In the genomic region with DNA sequence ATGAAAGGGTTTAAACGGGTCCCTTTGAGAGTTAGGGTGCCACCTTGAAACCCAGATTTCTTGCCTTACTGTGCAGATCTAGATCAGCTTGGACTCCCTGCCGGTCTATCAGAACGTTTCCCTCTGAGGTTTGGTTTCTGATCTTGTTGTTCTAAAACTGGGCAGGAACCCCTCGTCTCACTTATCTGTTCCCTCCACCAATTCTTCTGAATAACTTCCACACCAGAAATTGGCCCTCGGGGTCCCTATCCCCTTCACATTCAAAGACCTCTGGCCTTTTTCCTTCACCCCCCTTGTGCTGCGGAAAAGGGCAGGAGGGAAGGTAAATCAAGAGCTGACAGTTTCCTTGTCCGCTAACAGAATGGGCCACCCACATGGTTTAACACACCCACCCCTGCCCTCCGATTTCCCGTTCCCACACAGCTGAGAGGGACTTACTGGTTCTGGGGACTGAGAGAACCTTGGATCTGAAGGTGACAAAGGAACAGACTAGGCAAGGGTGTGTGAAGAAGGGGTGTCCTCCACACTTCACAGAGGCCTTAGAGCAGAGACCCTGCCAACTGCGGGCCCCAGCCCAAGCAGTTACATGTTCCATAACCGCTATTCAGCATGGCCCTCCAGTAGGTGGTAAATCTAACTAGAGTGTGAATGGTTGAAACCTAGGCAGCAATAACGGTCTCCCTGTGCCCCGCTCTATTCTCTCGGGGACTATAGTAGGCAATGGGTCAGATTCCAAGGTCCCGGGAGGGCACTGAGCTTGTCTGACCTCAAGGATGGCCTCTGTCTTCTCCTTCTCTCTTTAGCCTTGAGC, we compare ENCODE assay signal across 9 mouse cellular contexts. TPM values are rescaled to one million over a fixed set of nuclear protein-coding genes. Genes with fewer than 3 reads are reported as not detected.
A peak's percentile ranks its signal among the peaks of the same experiment; 100 is the strongest.
DNase-seq lines count a peak whose midpoint lies in the region; ATAC-seq and TF ChIP-seq lines count a peak whose summit lies in the region.
"Had no signal": no experiment of that assay in that cellular context is flagged by ENCODE, and none has a peak within 500 bp of the region (broad histone marks: within the 10 kb centered on the region; RNA-seq: fewer than 3 reads in every experiment).

No protein-coding gene starts in this region.

- H3K27me3 ChIP-seq in heart, embryonic 12.5 days (replicated peaks): peaks cover 42% of the 10 kb centered on the region
- peaks cover 88% of the 10 kb centered on the region for H3K27me3 ChIP-seq in forebrain, embryonic 12.5 days
- H3K27me3 ChIP-seq in kidney, embryonic 16.5 days (ENCODE audit: insufficient read depth, low read length): peaks cover 53% of the 10 kb centered on the region
- peaks cover 33% of the 10 kb centered on the region for H3K27me3 ChIP-seq in midbrain, postnatal 0 days (ENCODE audit: insufficient read depth, low read length)

- H3K4me1 ChIP-seq in heart, embryonic 12.5 days (replicated peaks): peaks cover 82% of the 10 kb centered on the region
- peaks cover 80% of the 10 kb centered on the region for H3K4me1 ChIP-seq in forebrain, embryonic 12.5 days
- peaks cover 64% of the 10 kb centered on the region for H3K4me1 ChIP-seq in kidney, embryonic 16.5 days (ENCODE audit: insufficient read depth, low read length)
- H3K4me1 ChIP-seq in midbrain, postnatal 0 days (ENCODE audit: insufficient read depth, low read length): 0 out of 2 replicates have a peak, but pooled peaks cover 7% of the 10 kb centered on the region

- peak overlapping the region; percentile 50 for H3K27ac ChIP-seq in heart, embryonic 12.5 days (ENCODE audit: poor library complexity, severe bottlenecking)
- no peak overlapping the region for H3K27ac ChIP-seq in forebrain, embryonic 12.5 days
- peak overlapping the region; percentile 67 for H3K27ac ChIP-seq in kidney, embryonic 16.5 days (ENCODE audit: low read length)
- no peak overlapping the region for H3K27ac ChIP-seq in midbrain, postnatal 0 days (ENCODE audit: low read depth, low read length)

- no peak for TF ChIP-seq CTCF in midbrain, postnatal 0 days (IDR thresholded peaks at IDR 0.05)

- no peaks in the 10 kb centered on the region for H3K36me3 ChIP-seq in heart, embryonic 12.5 days
- H3K36me3 ChIP-seq in forebrain, embryonic 12.5 days (replicated peaks): no peaks in the 10 kb centered on the region
- H3K36me3 ChIP-seq in kidney, embryonic 16.5 days (ENCODE audit: insufficient read depth, low read length): no peaks in the 10 kb centered on the region
- no peaks in the 10 kb centered on the region for H3K36me3 ChIP-seq in midbrain, postnatal 0 days (ENCODE audit: insufficient read depth, low read length)

- ATAC-seq in heart, embryonic 12.5 days (ENCODE audit: insufficient number of reproducible peaks, low FRiP score): no peak
- ATAC-seq in forebrain, embryonic 12.5 days (ENCODE audit: low FRiP score): no peak
- ATAC-seq in kidney, embryonic 16.5 days (ENCODE audit: low FRiP score, low TSS enrichment): no peak
- ATAC-seq in midbrain, postnatal 0 days (ENCODE audit: low FRiP score): no peak

- peak overlapping the region; percentile 54 for H3K4me3 ChIP-seq in heart, embryonic 12.5 days
- peak overlapping the region; percentile 16; the same call in 1 of the 2 replicates for H3K4me3 ChIP-seq in forebrain, embryonic 12.5 days (replicated peaks)
- peak overlapping the region; percentile 52 for H3K4me3 ChIP-seq in kidney, embryonic 16.5 days (ENCODE audit: low read length)
- peak overlapping the region; percentile 55 for H3K4me3 ChIP-seq in midbrain, postnatal 0 days (ENCODE audit: low read depth, low read length)

- WGBS in heart, embryonic 12.5 days: 19% methylated on average over 15 of the region's 15 CpGs
- WGBS in forebrain, embryonic 12.5 days: 7% methylated on average over 15 of the region's 15 CpGs
- 13% methylated on average over 15 of the region's 15 CpGs for WGBS in kidney, embryonic 16.5 days
- 14% methylated on average over 15 of the region's 15 CpGs for WGBS in midbrain, postnatal 0 days

- H3K9ac ChIP-seq in heart, embryonic 12.5 days: peak overlapping the region; percentile 67
- H3K9ac ChIP-seq in forebrain, embryonic 12.5 days: no peak overlapping the region
- peak overlapping the region; percentile 53 for H3K9ac ChIP-seq in kidney, embryonic 16.5 days (replicated peaks; ENCODE audit: low read length)
- no peak overlapping the region for H3K9ac ChIP-seq in midbrain, postnatal 0 days (replicated peaks; ENCODE audit: low read length, poor library complexity, severe bottlenecking)

- peak overlapping the region; percentile 97 for H3K4me2 ChIP-seq in heart, embryonic 12.5 days
- H3K4me2 ChIP-seq in forebrain, embryonic 12.5 days: peak overlapping the region; percentile 35; the same call in 1 of the 2 replicates
- peak overlapping the region; percentile 92 for H3K4me2 ChIP-seq in kidney, embryonic 16.5 days (replicated peaks; ENCODE audit: low read depth, low read length)
- peak overlapping the region; percentile 77; the same call in 1 of the 2 replicates for H3K4me2 ChIP-seq in midbrain, postnatal 0 days (ENCODE audit: low read depth, low read length, poor library complexity, severe bottlenecking)

- H3K9me3 ChIP-seq in heart, embryonic 12.5 days (replicated peaks): no peaks in the 10 kb centered on the region
- H3K9me3 ChIP-seq in forebrain, embryonic 12.5 days: no peaks in the 10 kb centered on the region
- H3K9me3 ChIP-seq in kidney, embryonic 16.5 days (ENCODE audit: low read length): no peaks in the 10 kb centered on the region
- no peaks in the 10 kb centered on the region for H3K9me3 ChIP-seq in midbrain, postnatal 0 days (ENCODE audit: low read length)

- no peak for DNase-seq in heart, adult 8-10 months (ENCODE audit: low spot score)
- DNase-seq in midbrain, postnatal 0 days (ENCODE audit: low spot score): no peak
- DNase-seq in frontal cortex, postnatal 14 days (ENCODE audit: low spot score in 2 of 2): no peak
- no peak for DNase-seq in right cerebral cortex, postnatal 4 days
- DNase-seq in gastrocnemius, adult 8-10 months (ENCODE audit: low spot score in 2 of 2): no peak
- DNase-seq: cerebellum, adult 2 months had no signal

RNA-seq across cellular contexts. Expression of a gene that starts 0.8 kb away (rescaled TPM):
- polyA plus RNA-seq in heart, embryonic 12.5 days (2016; fragmentation: Nextera tagmentation; extraction: Ambion mirVana): 4.5 TPM in 2 replicates
- 1 to 10 TPM; 6.1 to 8.0 (median 7.3) TPM for total RNA-seq in heart, adult 8-10 months (2022)
- 4.1 and 5.2 TPM in 2 replicates for polyA plus RNA-seq in forebrain, embryonic 12.5 days (2016; fragmentation: Nextera tagmentation; extraction: Ambion mirVana)
- polyA plus RNA-seq in kidney, embryonic 16.5 days (2015; fragmentation: Nextera tagmentation; extraction: Ambion mirVana): 12.2 and 12.8 TPM in 2 replicates
- 18.0 and 27.1 TPM in 2 replicates for total RNA-seq in midbrain, postnatal 0 days (2014; rRNA removed)
- 15.7 and 17.8 TPM in 2 replicates for polyA plus RNA-seq in midbrain, postnatal 0 days (2015; fragmentation: Nextera tagmentation; extraction: Ambion mirVana)
- total RNA-seq in gastrocnemius, adult 8-10 months (2022): 1 to 10 TPM; 1.7 to 2.5 (median 1.8) TPM

RNA-seq across cellular contexts. Expression of a gene that starts 6.4 kb away (rescaled TPM):
- polyA plus RNA-seq in heart, embryonic 12.5 days (2016; fragmentation: Nextera tagmentation; extraction: Ambion mirVana): not detected in 2 replicates
- not detected for total RNA-seq in heart, adult 8-10 months (2022)
- not detected in 2 replicates for polyA plus RNA-seq in forebrain, embryonic 12.5 days (2016; fragmentation: Nextera tagmentation; extraction: Ambion mirVana)
- not detected in 2 replicates for polyA plus RNA-seq in kidney, embryonic 16.5 days (2015; fragmentation: Nextera tagmentation; extraction: Ambion mirVana)
- not detected in 2 replicates for total RNA-seq in midbrain, postnatal 0 days (2014; rRNA removed)
- polyA plus RNA-seq in midbrain, postnatal 0 days (2015; fragmentation: Nextera tagmentation; extraction: Ambion mirVana): 0.37 and 0.42 TPM in 2 replicates
- total RNA-seq in gastrocnemius, adult 8-10 months (2022): not detected

RNA-seq across cellular contexts. Expression of a gene that starts 7.7 kb away (rescaled TPM):
- polyA plus RNA-seq in heart, embryonic 12.5 days (2016; fragmentation: Nextera tagmentation; extraction: Ambion mirVana): 11.2 and 12.3 TPM in 2 replicates
- total RNA-seq in heart, adult 8-10 months (2022): 1 to 10 TPM; 3.8 to 4.3 (median 4.0) TPM
- 18.5 and 20.4 TPM in 2 replicates for polyA plus RNA-seq in forebrain, embryonic 12.5 days (2016; fragmentation: Nextera tagmentation; extraction: Ambion mirVana)
- polyA plus RNA-seq in kidney, embryonic 16.5 days (2015; fragmentation: Nextera tagmentation; extraction: Ambion mirVana): 15.0 and 15.8 TPM in 2 replicates
- 10.6 and 15.4 TPM in 2 replicates for total RNA-seq in midbrain, postnatal 0 days (2014; rRNA removed)
- 9.2 and 11.1 TPM in 2 replicates for polyA plus RNA-seq in midbrain, postnatal 0 days (2015; fragmentation: Nextera tagmentation; extraction: Ambion mirVana)
- 1 to 10 TPM; 5.0 to 7.3 (median 6.1) TPM for total RNA-seq in gastrocnemius, adult 8-10 months (2022)

RNA-seq across cellular contexts. Expression of a gene that starts 9.7 kb away (rescaled TPM):
- 0.23 and 0.51 TPM in 2 replicates for polyA plus RNA-seq in heart, embryonic 12.5 days (2016; fragmentation: Nextera tagmentation; extraction: Ambion mirVana)
- total RNA-seq in heart, adult 8-10 months (2022): not detected
- polyA plus RNA-seq in forebrain, embryonic 12.5 days (2016; fragmentation: Nextera tagmentation; extraction: Ambion mirVana): 0.52 and 0.74 TPM in 2 replicates
- 0.62 and 0.67 TPM in 2 replicates for polyA plus RNA-seq in kidney, embryonic 16.5 days (2015; fragmentation: Nextera tagmentation; extraction: Ambion mirVana)
- not detected in 2 replicates for total RNA-seq in midbrain, postnatal 0 days (2014; rRNA removed)
- polyA plus RNA-seq in midbrain, postnatal 0 days (2015; fragmentation: Nextera tagmentation; extraction: Ambion mirVana): 0.31 and 0.49 TPM in 2 replicates
- under 1 TPM in 1 of 4 experiments, not detected in 3; 0.29 TPM for total RNA-seq in gastrocnemius, adult 8-10 months (2022)

RNA-seq across cellular contexts. Expression of a gene that starts 14.9 kb away (rescaled TPM):
- 0.61 and 1.4 TPM in 2 replicates for polyA plus RNA-seq in heart, embryonic 12.5 days (2016; fragmentation: Nextera tagmentation; extraction: Ambion mirVana)
- total RNA-seq in heart, adult 8-10 months (2022): 1 to 10 TPM; 7.5 to 9.2 (median 8.5) TPM
- polyA plus RNA-seq in forebrain, embryonic 12.5 days (2016; fragmentation: Nextera tagmentation; extraction: Ambion mirVana): 0.10 and 0.35 TPM in 2 replicates
- polyA plus RNA-seq in kidney, embryonic 16.5 days (2015; fragmentation: Nextera tagmentation; extraction: Ambion mirVana): 9.6 and 10.9 TPM in 2 replicates
- total RNA-seq in midbrain, postnatal 0 days (2014; rRNA removed): 0.27 and 0.38 TPM in 2 replicates
- 0.13 and 0.28 TPM in 2 replicates for polyA plus RNA-seq in midbrain, postnatal 0 days (2015; fragmentation: Nextera tagmentation; extraction: Ambion mirVana)
- 10 to 100 TPM; 48.7 to 66.3 (median 61.7) TPM for total RNA-seq in gastrocnemius, adult 8-10 months (2022)

Comparison
In these comparisons a context has a peak if more than half of its experiments do, and no peak if none do; other contexts are left out.
1. H3K27ac ChIP-seq: peak in heart, embryonic 12.5 days (single experiment) and kidney, embryonic 16.5 days (single experiment); none in forebrain, embryonic 12.5 days (single experiment) and midbrain, postnatal 0 days (single experiment).
2. H3K4me2 ChIP-seq: peak in every context shown above with its lines; median percentile 97 in heart, embryonic 12.5 days; 92 in kidney, embryonic 16.5 days; 77 in midbrain, postnatal 0 days; 35 in forebrain, embryonic 12.5 days.
3. H3K9ac ChIP-seq: peak in heart, embryonic 12.5 days (single experiment) and kidney, embryonic 16.5 days (single experiment); none in forebrain, embryonic 12.5 days (single experiment) and midbrain, postnatal 0 days (single experiment).
4. Peak in every context shown above with its lines, with median percentiles within 50 percentile points of each other: H3K4me3 ChIP-seq.